Mouse (Mus musculus) intestine, embryonic 15.5 days (tissue): Measurements from ENCODE around the gene P4ha2. TPM values are rescaled to one million over a fixed set of nuclear protein-coding genes. Genes with fewer than 3 reads are reported as not detected.

ENCODE experiments used
- ATAC-seq: fragments of 200-750 bp; cut with Nextera tagmentation; 2 replicates; pipeline ENCODE4 v1.8.0; 2017; ENCODE audit warnings: moderate TSS enrichment, moderate library complexity
- H3K27ac ChIP-seq: fragments of 300-500 bp; sonication (generic); 2 replicates; pipeline ENCODE4 v1.5.1; 2015; ENCODE audit warnings: mild to moderate bottlenecking, inconsistent platforms
- H3K27me3 ChIP-seq: fragments of 300-500 bp; sonication (generic); replicated peaks from 2 replicates; pipeline ENCODE4 v1.6.1; 2015; ENCODE audit warnings: inconsistent platforms
- H3K36me3 ChIP-seq: fragments of 300-500 bp; sonication (generic); 2 replicates; pipeline ENCODE4 v1.6.1; 2015; ENCODE audit warnings: inconsistent platforms
- H3K4me1 ChIP-seq: fragments of 300-500 bp; sonication (generic); replicated peaks from 2 replicates; pipeline ENCODE4 v1.6.1; 2015; ENCODE audit warnings: inconsistent platforms
- H3K4me2 ChIP-seq: fragments of 300-500 bp; sonication (generic); replicated peaks from 2 replicates; pipeline ENCODE4 v1.6.1; 2015; ENCODE audit warnings: mild to moderate bottlenecking, inconsistent platforms
- H3K4me3 ChIP-seq: fragments of 300-500 bp; sonication (generic); replicated peaks from 2 replicates; pipeline ENCODE4 v1.5.1; 2015; ENCODE audit warnings: inconsistent platforms
- H3K9ac ChIP-seq: fragments of 300-500 bp; sonication (generic); 2 replicates; pipeline ENCODE4 v1.6.1; 2015; ENCODE audit warnings: inconsistent platforms
- H3K9me3 ChIP-seq: fragments of 300-500 bp; sonication (generic); 2 replicates; pipeline ENCODE4 v1.6.1; 2016; ENCODE audit warnings: inconsistent platforms
- WGBS: fragments of 180-500 bp; shearing (Covaris S2); methylation state at CpG from one replicate; pipeline ENCODE4 v1.1.7; 2015; 5-methylcytosine and 5-hydroxymethylcytosine counted together
- polyA plus RNA-seq: library from polyadenylated mRNA; unstranded; fragments of >200 nt; fragmentation: Nextera tagmentation; extraction: Ambion mirVana; gene quantifications from 2 replicates; pipeline ENCODE4 v1.2.1, GENCODE M21; 2015

Gene P4ha2
- polyA plus RNA-seq, 1 experiment from 2014 or later, result 44.8 TPM

- Histone ChIP-seq H3K4me1 (peaks cover 19% of the 10 kb centered on the region), H3K4me3 (0 out of 2 replicates have a peak overlapping the region, but pooled peaks have one; percentile 9), H3K27me3 (no peaks in the 10 kb centered on the region), H3K4me2 (peak overlapping the region; percentile 51), H3K9ac (peak overlapping the region; percentile 11), H3K27ac (peak overlapping the region; percentile 78), H3K36me3 (no peaks in the 10 kb centered on the region), H3K9me3 (no peaks in the 10 kb centered on the region)
- WGBS, result 0% methylated on average over 10 of the region's 10 CpGs
- peak; percentile 99 for ATAC-seq
Observed at GRCm38 (mm10) chr11:54112920-54113319, 13.0 kb downstream of the P4ha2 start.

- no peaks in the 10 kb centered on the region for H3K36me3 ChIP-seq
- peak overlapping the region; percentile 78 for H3K27ac ChIP-seq
- peak overlapping the region; percentile 11 for H3K9ac ChIP-seq
- H3K4me3 ChIP-seq, result 0 out of 2 replicates have a peak overlapping the region, but pooled peaks have one; percentile 9
- 15% methylated on average over 4 of the region's 4 CpGs for WGBS
- no peaks in the 10 kb centered on the region for H3K9me3 ChIP-seq
- peak overlapping the region; percentile 51 for H3K4me2 ChIP-seq
- H3K27me3 ChIP-seq, result no peaks in the 10 kb centered on the region
- peak; percentile 57; the same call in 1 of the 2 replicates for ATAC-seq
- peaks cover 19% of the 10 kb centered on the region for H3K4me1 ChIP-seq
Observed at GRCm38 (mm10) chr11:54113352-54113751, 13.5 kb downstream of the P4ha2 start.

- Histone ChIP-seq H3K27ac (no peak overlapping the region), H3K36me3 (no peaks in the 10 kb centered on the region), H3K4me2 (no peak overlapping the region), H3K4me3 (no peak overlapping the region), H3K27me3 (no peaks in the 10 kb centered on the region), H3K4me1 (peaks cover 19% of the 10 kb centered on the region), H3K9ac (no peak overlapping the region), H3K9me3 (no peaks in the 10 kb centered on the region)
- ATAC-seq, result no peak
- 96% methylated on average over 3 of the region's 3 CpGs for WGBS
Observed at GRCm38 (mm10) chr11:54114746-54115145, 14.9 kb downstream of the P4ha2 start.

- no peak for ATAC-seq
- Histone ChIP-seq H3K9me3 (no peaks in the 10 kb centered on the region), H3K27ac (no peak overlapping the region), H3K36me3 (0 out of 2 replicates have a peak, but pooled peaks cover 2% of the 10 kb centered on the region), H3K27me3 (no peaks in the 10 kb centered on the region), H3K4me1 (peaks cover 19% of the 10 kb centered on the region), H3K4me3 (no peak overlapping the region), H3K4me2 (no peak overlapping the region), H3K9ac (no peak overlapping the region)
- 86% methylated on average over 8 of the region's 8 CpGs for WGBS
Observed at GRCm38 (mm10) chr11:54115301-54115700, 15.4 kb downstream of the P4ha2 start.

GRCm38 (mm10) chr11:54115911-54116310 lies 16.0 kb downstream of the P4ha2 start:
- Histone ChIP-seq H3K4me3 (no peak overlapping the region), H3K36me3 (0 out of 2 replicates have a peak, but pooled peaks cover 2% of the 10 kb centered on the region), H3K4me2 (no peak overlapping the region), H3K9me3 (no peaks in the 10 kb centered on the region), H3K27ac (no peak overlapping the region), H3K4me1 (peaks cover 19% of the 10 kb centered on the region), H3K9ac (no peak overlapping the region), H3K27me3 (no peaks in the 10 kb centered on the region)
- WGBS, result 60% methylated on average over 3 of the region's 3 CpGs
- no peak for ATAC-seq

GRCm38 (mm10) chr11:54116406-54116805 lies 16.5 kb downstream of the P4ha2 start:
- ATAC-seq, result no peak
- no peak overlapping the region for H3K4me2 ChIP-seq
- peaks cover 19% of the 10 kb centered on the region for H3K4me1 ChIP-seq
- H3K9ac ChIP-seq, result no peak overlapping the region
- H3K4me3 ChIP-seq, result no peak overlapping the region
- WGBS, result 80% methylated on average over 4 of the region's 4 CpGs
- H3K36me3 ChIP-seq, result 0 out of 2 replicates have a peak, but pooled peaks cover 2% of the 10 kb centered on the region
- H3K9me3 ChIP-seq, result no peaks in the 10 kb centered on the region
- no peaks in the 10 kb centered on the region for H3K27me3 ChIP-seq
- H3K27ac ChIP-seq, result no peak overlapping the region

- H3K4me2 ChIP-seq, result no peak overlapping the region
- no peak overlapping the region for H3K4me3 ChIP-seq
- no peaks in the 10 kb centered on the region for H3K27me3 ChIP-seq
- WGBS, result 90% methylated on average over 10 of the region's 10 CpGs
- 0 out of 2 replicates have a peak, but pooled peaks cover 2% of the 10 kb centered on the region for H3K36me3 ChIP-seq
- ATAC-seq, result no peak
- no peak overlapping the region for H3K27ac ChIP-seq
- H3K4me1 ChIP-seq, result peaks cover 18% of the 10 kb centered on the region
- no peak overlapping the region for H3K9ac ChIP-seq
- no peaks in the 10 kb centered on the region for H3K9me3 ChIP-seq
Observed at GRCm38 (mm10) chr11:54117096-54117495, 17.2 kb downstream of the P4ha2 start.

GRCm38 (mm10) chr11:54119126-54119525 lies 19.2 kb downstream of the P4ha2 start:
- Histone ChIP-seq H3K36me3 (0 out of 2 replicates have a peak, but pooled peaks cover 2% of the 10 kb centered on the region), H3K4me1 (no peaks in the 10 kb centered on the region; the same call in 1 of the 2 replicates), H3K27me3 (no peaks in the 10 kb centered on the region), H3K9ac (no peak overlapping the region), H3K4me2 (no peak overlapping the region), H3K27ac (no peak overlapping the region), H3K4me3 (no peak overlapping the region), H3K9me3 (no peaks in the 10 kb centered on the region)
- WGBS, result 89% methylated on average over 12 of the region's 12 CpGs
- no peak for ATAC-seq

- H3K4me2 ChIP-seq, result no peak overlapping the region
- no peak overlapping the region for H3K9ac ChIP-seq
- H3K27ac ChIP-seq, result no peak overlapping the region
- no peak overlapping the region for H3K4me3 ChIP-seq
- no peak for ATAC-seq
- no peaks in the 10 kb centered on the region for H3K27me3 ChIP-seq
- 0 out of 2 replicates have a peak, but pooled peaks cover 2% of the 10 kb centered on the region for H3K36me3 ChIP-seq
- no peaks in the 10 kb centered on the region; the same call in 1 of the 2 replicates for H3K4me1 ChIP-seq
- WGBS, result 92% methylated on average over 13 of the region's 13 CpGs
- no peaks in the 10 kb centered on the region for H3K9me3 ChIP-seq
Observed at GRCm38 (mm10) chr11:54119740-54120360, 20.0 kb downstream of the P4ha2 start.

GRCm38 (mm10) chr11:54122416-54123264 lies 22.7 kb downstream of the P4ha2 start:
- peak; percentile 69 for ATAC-seq
- WGBS, result 58% methylated on average over 14 of the region's 14 CpGs

GRCm38 (mm10) chr11:54125982-54126648 lies 26.2 kb downstream of the P4ha2 start:
- no peak overlapping the region for H3K27ac ChIP-seq
- H3K27me3 ChIP-seq, result no peaks in the 10 kb centered on the region
- peaks cover 6% of the 10 kb centered on the region for H3K4me1 ChIP-seq
- ATAC-seq, result no peak
- H3K9me3 ChIP-seq, result no peaks in the 10 kb centered on the region
- no peak overlapping the region for H3K4me3 ChIP-seq
- H3K9ac ChIP-seq, result no peak overlapping the region
- 84% methylated on average over 18 of the region's 18 CpGs for WGBS
- no peak overlapping the region for H3K4me2 ChIP-seq
- peaks cover 3% of the 10 kb centered on the region; the same call in 1 of the 2 replicates for H3K36me3 ChIP-seq

More at GRCm38 (mm10) chr11:54122416-54123264, 22.7 kb downstream of the P4ha2 start:
- no peaks in the 10 kb centered on the region for H3K27me3 ChIP-seq
- no peak overlapping the region for H3K4me2 ChIP-seq
- no peaks in the 10 kb centered on the region for H3K9me3 ChIP-seq
- no peak overlapping the region for H3K9ac ChIP-seq
- H3K27ac ChIP-seq, result no peak overlapping the region
- peaks cover 5% of the 10 kb centered on the region; the same call in 1 of the 2 replicates for H3K36me3 ChIP-seq
- peaks cover 6% of the 10 kb centered on the region for H3K4me1 ChIP-seq
- H3K4me3 ChIP-seq, result no peak overlapping the region
